Mouse (Mus musculus) lung, postnatal 0 days (tissue): ENCODE measurements around the gene Fam102b. TPM values are rescaled to one million over a fixed set of nuclear protein-coding genes. Genes with fewer than 3 reads are reported as not detected.
A peak's percentile ranks its signal among the peaks of the same experiment; 100 is the strongest.

Experiments used
- ATAC-seq: fragments of 200-750 bp; cut with Nextera tagmentation; 2 replicates; pipeline ENCODE4 v1.8.0; 2017; ENCODE audit warnings: moderate library complexity
- DNase-seq: peaks from one replicate; pipeline ENCODE4 v3.0.0-alpha.2; 2016; ENCODE audit warnings: low spot score
- H3K27ac ChIP-seq: fragments of 300-500 bp; sonication (generic); 2 replicates; pipeline ENCODE4 v1.5.1; 2014; ENCODE audit warnings: antibody characterized with exemption, mild to moderate bottlenecking, low read length, mixed read lengths
- H3K27me3 ChIP-seq: fragments of 300-500 bp; sonication (generic); replicated peaks from 2 replicates; pipeline ENCODE4 v1.6.1; 2014; ENCODE audit warnings: low read length, mixed read lengths; ENCODE audit not compliant: insufficient read depth
- H3K36me3 ChIP-seq: fragments of 300-500 bp; sonication (generic); 2 replicates; pipeline ENCODE4 v1.6.1; 2014; ENCODE audit warnings: low read length, mixed read lengths; ENCODE audit not compliant: insufficient read depth
- H3K4me1 ChIP-seq: fragments of 300-500 bp; sonication (generic); 2 replicates; pipeline ENCODE4 v1.6.1; 2014; ENCODE audit warnings: antibody characterized with exemption, low read depth, low read length, mixed read lengths; ENCODE audit not compliant: insufficient read depth
- H3K4me2 ChIP-seq: fragments of 300-500 bp; sonication (generic); replicated peaks from 2 replicates; pipeline ENCODE4 v1.6.1; 2014; ENCODE audit warnings: low read depth, mild to moderate bottlenecking, low read length, moderate library complexity, mixed read lengths
- H3K4me3 ChIP-seq: fragments of 300-500 bp; sonication (generic); 2 replicates; pipeline ENCODE4 v1.5.1; 2014; ENCODE audit warnings: low read depth, low read length
- H3K9ac ChIP-seq: fragments of 300-500 bp; sonication (generic); replicated peaks from 2 replicates; pipeline ENCODE4 v1.6.1; 2014; ENCODE audit warnings: low read depth, mild to moderate bottlenecking
- H3K9me3 ChIP-seq: fragments of 300-500 bp; sonication (generic); 2 replicates; pipeline ENCODE4 v1.6.1; 2016; ENCODE audit warnings: low read length, mixed read lengths
- CTCF ChIP-seq: IDR thresholded peaks from 2 replicates; pipeline ENCODE4 v1.5.1; 2016; ENCODE audit warnings: antibody characterized with exemption, mild to moderate bottlenecking
- EP300 ChIP-seq: IDR thresholded peaks from 2 replicates; pipeline ENCODE4 v1.6.1; 2016; ENCODE audit warnings: antibody characterized with exemption, mild to moderate bottlenecking, control low read depth
- WGBS: fragments of 180-500 bp; shearing (Covaris S2); extraction: QIAGEN DNeasy Blood & Tissue Kit; methylation state at CpG from one replicate; pipeline ENCODE4 v1.1.7; 2014; 5-methylcytosine and 5-hydroxymethylcytosine counted together
- polyA plus RNA-seq: library from polyadenylated mRNA; unstranded; fragments of >200 nt; fragmentation: Nextera tagmentation; extraction: Ambion mirVana; gene quantifications from 2 replicates; pipeline ENCODE4 v1.2.1, GENCODE M21; 2015

Fam102b gene
- polyA plus RNA-seq, 1 experiment from 2014 or later, result 13.7 TPM

GRCm38 (mm10) chr3:109030817-109031216, 3.4 kb upstream of the Fam102b start:
- no peaks in the 10 kb centered on the region for H3K9me3 ChIP-seq
- peak; percentile 85 for DNase-seq
- H3K9ac ChIP-seq, result no peak overlapping the region
- H3K36me3 ChIP-seq, result no peaks in the 10 kb centered on the region
- H3K27me3 ChIP-seq, result no peaks in the 10 kb centered on the region
- no peaks in the 10 kb centered on the region for H3K4me1 ChIP-seq
- 0 out of 2 replicates have a peak, but pooled peaks have one; percentile 33 for TF ChIP-seq EP300
- TF ChIP-seq CTCF, result no peak
- 18% methylated on average over 6 of the region's 6 CpGs for WGBS
- ATAC-seq, result peak; percentile 57
- no peak overlapping the region for H3K27ac ChIP-seq
- H3K4me3 ChIP-seq, result no peak overlapping the region
- H3K4me2 ChIP-seq, result no peak overlapping the region

GRCm38 (mm10) chr3:109029661-109030060, 2.3 kb upstream of the Fam102b start:
- no peak for DNase-seq
- Histone ChIP-seq H3K36me3 (no peaks in the 10 kb centered on the region), H3K9me3 (no peaks in the 10 kb centered on the region), H3K4me1 (no peaks in the 10 kb centered on the region), H3K9ac (no peak overlapping the region), H3K27ac (no peak overlapping the region), H3K4me3 (no peak overlapping the region), H3K27me3 (no peaks in the 10 kb centered on the region), H3K4me2 (no peak overlapping the region)
- WGBS, result 66% methylated on average over 5 of the region's 5 CpGs
- ATAC-seq, result no peak
- no peak for TF ChIP-seq EP300
- no peak for TF ChIP-seq CTCF

GRCm38 (mm10) chr3:109026991-109027470, 376 bp downstream of the Fam102b start:
- no peaks in the 10 kb centered on the region for H3K9me3 ChIP-seq
- WGBS, result under 1% methylated on average over 42 of the region's 51 CpGs
- H3K27ac ChIP-seq, result peak overlapping the region; percentile 84
- TF ChIP-seq CTCF (no peak), EP300 (no peak)
- H3K9ac ChIP-seq, result peak overlapping the region; percentile 78
- H3K4me2 ChIP-seq, result peak overlapping the region; percentile 94
- H3K36me3 ChIP-seq, result no peaks in the 10 kb centered on the region
- DNase-seq (peak; percentile 45), ATAC-seq (peak; percentile 77)
- no peaks in the 10 kb centered on the region for H3K27me3 ChIP-seq
- peak overlapping the region; percentile 84 for H3K4me3 ChIP-seq
- H3K4me1 ChIP-seq, result no peaks in the 10 kb centered on the region

GRCm38 (mm10) chr3:109026462-109026990, 881 bp downstream of the Fam102b start:
- 0 out of 2 replicates have a peak, but pooled peaks have one; percentile 6 for ATAC-seq
- Histone ChIP-seq H3K9me3 (no peaks in the 10 kb centered on the region), H3K27me3 (no peaks in the 10 kb centered on the region), H3K27ac (peak overlapping the region; percentile 84; the same call in 1 of the 2 replicates), H3K4me1 (no peaks in the 10 kb centered on the region), H3K4me2 (peak overlapping the region; percentile 94), H3K4me3 (peak overlapping the region; percentile 84), H3K36me3 (no peaks in the 10 kb centered on the region), H3K9ac (peak overlapping the region; percentile 78)
- 3% methylated on average over 15 of the region's 15 CpGs for WGBS
- peak; percentile 62 for DNase-seq
- no peak for TF ChIP-seq EP300
- peak; percentile 34 for TF ChIP-seq CTCF

- Histone ChIP-seq H3K9me3 (no peaks in the 10 kb centered on the region), H3K36me3 (no peaks in the 10 kb centered on the region), H3K27me3 (no peaks in the 10 kb centered on the region), H3K9ac (no peak overlapping the region), H3K4me2 (peak overlapping the region; percentile 94), H3K4me1 (no peaks in the 10 kb centered on the region), H3K27ac (no peak overlapping the region), H3K4me3 (peak overlapping the region; percentile 84)
- ATAC-seq, result peak; percentile 28
- peak; percentile 91 for DNase-seq
- TF ChIP-seq EP300 (no peak), CTCF (peak; percentile 95)
- WGBS, result 8% methylated on average over 16 of the region's 16 CpGs
Measured at GRCm38 (mm10) chr3:109025579-109025978, 1.8 kb downstream of the Fam102b start.

GRCm38 (mm10) chr3:109023066-109023465, 4.3 kb downstream of the Fam102b start:
- WGBS, result 74% methylated on average over 8 of the region's 8 CpGs
- no peak overlapping the region for H3K9ac ChIP-seq

More at GRCm38 (mm10) chr3:109023066-109023465, 4.3 kb downstream of the Fam102b start:
- Histone ChIP-seq H3K4me3 (no peak overlapping the region), H3K36me3 (no peaks in the 10 kb centered on the region), H3K27me3 (no peaks in the 10 kb centered on the region), H3K4me2 (no peak overlapping the region), H3K4me1 (no peaks in the 10 kb centered on the region), H3K27ac (no peak overlapping the region), H3K9me3 (no peaks in the 10 kb centered on the region)
- ATAC-seq (no peak), DNase-seq (no peak)
- TF ChIP-seq CTCF, result no peak
- no peak for TF ChIP-seq EP300
